Mouse (Mus musculus) common myeloid progenitor, adult 5-6 weeks (primary cell): ENCODE measurements around the gene Cd93. TPM values are rescaled to one million over a fixed set of nuclear protein-coding genes. Genes with fewer than 3 reads are reported as not detected.
A peak's percentile ranks its signal among the peaks of the same experiment; 100 is the strongest.

ENCODE experiments used
- ATAC-seq: replicated peaks from 2 replicates; pipeline ENCODE4 v1.8.0; 2016; ENCODE audit warnings: low read depth, mild to moderate bottlenecking, moderate TSS enrichment, inconsistent platforms; ENCODE audit not compliant: poor library complexity, severe bottlenecking
- total RNA-seq: library from RNA; stranded (forward); fragments of 200-1000, 187-1606 nt; gene quantifications from 2 replicates; pipeline ENCODE4 v1.2.3, GENCODE M21; 2017

The Cd93 gene
- total RNA-seq, 1 experiment from 2014 or later, result 118 TPM

DNA sequence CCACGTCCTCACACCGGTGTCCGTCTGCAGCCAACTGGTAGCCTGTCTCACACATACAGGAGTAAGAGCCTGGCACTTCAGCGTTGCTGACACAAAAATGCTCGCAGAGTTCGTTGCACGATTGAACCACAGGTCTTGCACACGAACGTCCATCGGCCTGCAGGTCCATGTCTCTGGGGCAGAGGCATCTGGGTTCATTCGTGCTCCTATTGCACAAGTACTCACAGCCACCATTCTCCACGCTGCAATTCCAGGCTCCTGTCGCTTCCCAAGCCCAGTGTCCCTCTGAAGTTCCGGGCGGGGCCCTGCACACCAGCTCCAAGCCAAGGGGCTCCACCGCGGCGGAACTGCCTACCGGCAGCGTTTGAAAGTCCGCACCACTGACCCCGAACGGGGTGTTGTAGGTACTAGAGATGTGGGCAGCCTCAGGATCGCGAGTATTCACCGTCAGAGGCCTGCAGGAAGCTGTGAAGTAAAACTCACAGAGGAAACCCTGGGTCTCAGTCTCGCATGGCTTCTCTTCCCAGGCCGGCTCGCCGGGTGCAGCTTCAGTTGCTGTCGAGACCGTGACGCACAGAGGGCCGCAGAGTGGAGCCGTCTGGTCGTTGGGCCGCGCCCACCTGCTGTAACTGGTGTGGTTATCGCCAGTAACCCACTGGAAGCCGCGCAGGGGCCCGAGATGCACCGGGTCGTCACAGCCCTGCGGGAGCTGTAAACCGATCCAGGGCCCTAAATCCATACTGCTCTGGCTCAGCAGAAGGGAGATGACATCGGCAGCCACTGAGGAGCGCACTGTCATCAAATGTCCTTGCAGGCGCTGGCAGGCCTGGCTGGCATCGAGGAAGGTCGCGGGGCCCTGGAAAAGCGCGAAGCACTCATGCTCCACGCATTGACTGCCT, 36.1 kb downstream of the Cd93 start:
- peak; percentile 46 for ATAC-seq

DNA sequence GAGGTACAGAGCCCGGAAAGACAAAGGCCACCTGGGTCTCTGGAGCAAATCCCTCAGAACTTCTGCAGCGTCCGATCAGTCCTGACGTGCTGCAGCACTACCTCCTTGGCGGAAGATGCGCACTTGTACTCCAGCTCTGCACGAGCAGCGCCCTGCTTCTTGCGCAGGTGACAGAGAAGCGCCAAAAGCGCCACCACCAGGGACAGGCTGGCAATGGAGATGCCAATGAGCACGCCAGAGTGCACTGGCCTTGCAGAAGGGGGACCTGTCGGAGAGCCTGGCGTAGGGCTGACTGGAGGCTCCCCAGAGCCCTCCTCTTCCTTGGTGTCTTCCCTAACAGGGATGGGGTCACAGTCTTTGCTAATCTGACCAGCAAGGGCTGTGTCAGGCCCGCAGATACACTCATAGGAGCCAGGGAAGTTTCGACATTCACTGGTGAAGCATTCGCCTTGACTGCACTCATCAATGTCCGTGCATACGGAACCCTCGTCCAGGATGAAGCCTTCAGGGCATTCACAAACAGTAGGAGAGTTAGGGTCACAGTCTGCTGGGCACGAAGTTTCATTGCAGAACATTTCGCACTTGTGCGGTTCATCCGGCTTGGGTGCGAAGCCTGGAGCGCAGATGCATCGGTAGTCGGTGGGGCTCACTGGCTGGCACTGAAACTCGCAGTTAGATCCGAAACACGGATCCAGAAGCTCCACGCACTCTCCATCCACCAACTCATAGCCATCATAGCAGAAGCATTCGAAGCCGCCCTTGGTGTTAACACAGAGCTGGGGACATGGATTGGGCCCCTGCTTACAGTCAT, 37.0 kb downstream of the Cd93 start:
- ATAC-seq, result peak; percentile 42

DNA sequence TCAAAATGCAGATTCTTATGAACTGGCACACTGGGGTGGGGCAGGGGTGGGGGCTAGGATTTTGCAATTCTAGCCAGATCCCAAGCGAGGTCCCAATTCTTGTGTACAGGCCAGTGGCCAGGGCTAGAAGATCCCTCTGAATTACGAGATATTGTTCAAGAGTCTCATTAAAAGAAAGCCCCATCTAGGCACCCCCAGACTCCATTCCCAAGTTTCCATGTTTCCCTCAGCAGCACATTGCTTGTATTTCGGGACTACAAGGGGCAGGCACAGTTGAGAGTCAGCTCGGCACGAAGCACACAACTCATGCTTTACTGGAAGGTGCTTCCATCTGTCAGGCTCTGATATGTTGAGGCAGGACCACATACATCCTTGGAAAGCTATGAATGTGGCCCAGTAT, 38.5 kb downstream of the Cd93 start:
- ATAC-seq, result no peak

DNA sequence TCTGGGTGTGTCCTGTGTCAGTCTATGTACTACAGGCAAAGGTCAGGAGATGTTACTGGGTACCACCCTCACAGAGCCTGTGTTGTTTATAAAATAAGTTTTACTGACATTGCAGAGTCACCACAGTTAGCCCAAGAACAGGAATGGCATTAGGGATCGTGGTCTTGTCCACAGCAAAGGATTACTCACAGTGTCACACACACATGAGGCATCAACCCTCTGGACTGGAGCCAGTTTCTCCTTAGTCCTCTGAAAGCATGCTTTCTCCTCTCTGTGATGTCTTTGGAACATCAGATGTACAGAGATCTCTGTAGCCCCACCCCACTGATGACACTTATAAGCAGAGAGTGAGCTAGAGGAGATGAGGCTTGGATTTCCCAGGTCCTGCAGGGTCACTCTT, 41.1 kb downstream of the Cd93 start:
- no peak for ATAC-seq

DNA sequence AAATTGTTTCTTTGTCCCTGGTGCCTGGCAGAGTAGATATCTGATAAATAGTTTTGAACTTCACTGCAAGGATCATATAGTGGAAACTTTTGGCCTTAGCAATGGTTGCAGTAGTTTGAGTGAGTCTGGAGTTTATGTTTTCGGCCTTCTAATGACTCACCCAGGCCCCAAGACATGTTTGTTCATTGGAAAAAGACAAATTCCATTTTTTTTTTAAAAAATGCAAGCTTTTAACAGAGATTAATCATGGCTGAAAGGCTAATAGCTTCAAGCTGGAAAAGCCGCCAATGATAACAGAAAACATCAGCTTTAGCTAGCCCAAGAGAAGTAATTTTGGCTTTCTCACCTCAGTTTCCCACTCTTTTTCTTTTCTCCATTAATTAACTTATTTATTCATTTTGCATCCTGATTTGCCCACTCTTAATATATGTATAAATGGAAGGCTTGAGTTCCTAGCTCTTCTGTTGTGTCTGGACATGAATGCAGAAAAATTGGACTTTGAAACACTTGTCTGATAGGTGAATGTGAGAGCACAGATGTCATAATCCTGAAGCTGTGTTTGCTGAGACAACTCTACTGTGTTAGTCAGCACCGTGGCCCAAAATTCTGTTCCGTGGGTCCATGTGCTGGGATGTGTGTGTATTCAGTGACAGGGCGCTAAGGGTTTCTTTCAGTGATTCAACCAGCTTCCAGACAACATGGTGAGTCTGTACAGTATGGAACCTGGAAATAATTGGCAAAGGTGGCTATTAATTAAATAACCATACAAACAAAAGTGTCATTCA, 44.3 kb downstream of the Cd93 start:
- no peak for ATAC-seq

DNA sequence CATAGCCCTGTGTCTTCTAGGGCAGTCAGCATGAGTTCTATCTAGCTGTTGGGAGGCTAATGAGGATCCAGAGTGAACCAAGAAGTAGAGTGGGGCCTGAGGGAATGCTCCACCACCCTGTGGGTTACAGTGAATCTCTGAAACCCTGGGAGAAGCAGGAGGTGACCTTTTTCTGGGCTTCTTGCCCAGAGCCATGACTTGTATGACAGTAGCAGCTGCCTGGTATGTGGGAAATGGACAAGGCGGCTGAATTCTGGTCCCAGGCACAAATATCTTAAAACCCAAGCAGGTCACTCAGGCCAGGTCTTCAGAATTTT, 45.6 kb downstream of the Cd93 start:
- ATAC-seq, result peak; percentile 6

DNA sequence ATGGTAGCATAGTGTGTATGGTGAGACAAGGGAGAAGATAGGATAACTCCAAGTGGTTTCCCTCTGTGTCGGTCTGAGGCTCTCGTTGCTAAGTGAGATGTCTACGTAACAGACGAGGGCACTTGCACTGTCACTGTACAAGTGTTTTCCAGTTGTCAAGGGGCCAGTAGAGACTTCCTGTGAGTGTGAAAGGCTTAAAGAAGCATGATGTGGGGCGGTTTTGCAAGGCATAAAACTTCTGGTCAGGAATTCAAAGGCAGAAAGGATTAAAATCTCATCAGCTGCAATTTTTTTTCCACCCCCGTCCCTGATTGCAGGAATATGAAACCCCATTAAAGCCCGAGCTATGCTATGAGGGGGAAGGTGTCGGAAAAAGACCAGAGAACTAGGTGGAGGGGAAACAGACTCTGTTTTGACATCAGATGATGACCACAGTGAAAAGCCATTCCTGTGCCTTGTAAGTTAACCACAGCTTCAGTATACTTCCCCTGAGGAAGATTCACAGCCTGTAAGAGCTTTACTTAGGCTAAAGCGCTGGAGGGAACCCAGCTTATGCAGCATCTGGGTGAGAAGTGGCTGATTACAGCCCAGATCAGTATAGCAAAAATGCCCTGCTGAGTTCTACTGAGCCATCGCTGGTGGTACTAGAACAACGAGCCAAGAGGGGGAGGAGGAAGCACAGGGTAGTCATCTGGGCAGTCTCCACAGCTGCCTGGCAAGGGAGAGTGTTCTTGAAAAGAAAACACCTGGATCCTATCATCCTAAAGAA, 46.2 kb downstream of the Cd93 start:
- ATAC-seq, result peak; percentile 63

DNA sequence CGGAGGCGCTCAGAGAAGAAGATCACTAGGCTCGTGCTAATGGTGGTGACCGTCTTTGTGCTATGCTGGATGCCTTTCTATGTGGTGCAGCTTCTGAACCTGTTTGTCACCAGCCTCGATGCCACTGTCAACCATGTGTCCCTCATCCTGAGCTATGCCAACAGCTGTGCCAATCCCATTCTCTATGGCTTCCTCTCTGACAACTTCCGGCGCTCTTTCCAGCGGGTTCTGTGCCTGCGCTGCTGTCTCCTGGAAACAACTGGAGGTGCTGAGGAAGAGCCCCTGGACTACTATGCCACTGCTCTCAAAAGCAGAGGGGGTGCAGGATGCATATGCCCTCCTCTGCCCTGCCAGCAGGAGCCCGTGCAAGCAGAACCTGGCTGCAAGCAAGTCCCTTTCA, 47.2 kb downstream of the Cd93 start:
- no peak for ATAC-seq

DNA sequence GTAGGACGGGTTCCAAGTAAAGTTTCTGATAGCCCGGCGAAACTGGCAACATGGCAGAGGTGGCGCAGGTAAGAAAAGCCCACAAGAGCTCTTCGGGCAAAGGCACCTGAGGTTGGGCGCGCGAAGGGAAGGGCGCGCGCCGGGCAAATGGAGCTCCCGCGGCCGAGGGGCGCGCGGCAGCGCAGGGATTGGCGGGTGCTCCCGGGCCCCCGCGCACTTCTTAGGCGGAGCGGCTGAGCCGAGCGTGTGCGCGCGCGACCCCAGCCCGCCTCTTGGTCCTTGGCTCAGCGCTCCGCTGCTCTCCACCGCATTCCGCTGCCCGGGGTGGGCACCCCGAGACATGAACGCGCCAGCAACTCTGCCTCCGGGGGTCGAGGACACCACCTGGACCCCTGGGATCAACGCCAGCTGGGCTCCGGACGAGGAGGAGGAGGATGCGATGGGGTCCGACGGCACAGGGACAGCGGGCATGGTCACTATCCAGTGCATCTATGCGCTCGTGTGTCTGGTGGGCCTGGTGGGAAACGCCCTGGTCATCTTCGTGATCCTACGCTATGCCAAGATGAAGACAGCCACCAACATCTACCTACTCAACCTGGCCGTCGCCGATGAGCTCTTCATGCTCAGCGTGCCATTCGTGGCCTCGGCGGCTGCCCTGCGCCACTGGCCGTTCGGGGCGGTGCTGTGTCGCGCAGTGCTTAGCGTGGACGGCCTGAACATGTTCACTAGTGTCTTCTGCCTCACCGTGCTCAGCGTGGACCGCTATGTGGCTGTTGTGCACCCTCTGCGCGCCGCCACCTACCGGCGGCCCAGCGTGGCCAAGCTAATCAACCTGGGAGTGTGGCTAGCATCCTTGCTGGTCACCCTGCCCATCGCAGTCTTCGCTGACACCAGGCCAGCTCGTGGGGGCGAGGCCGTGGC, 48.0 kb downstream of the Cd93 start, which contains the start of gene Sstr4:
TSS of gene Sstr4 (plus strand) at position 214 of the 921 bp plus-strand sequence.
- ATAC-seq, result peak; percentile 24

DNA sequence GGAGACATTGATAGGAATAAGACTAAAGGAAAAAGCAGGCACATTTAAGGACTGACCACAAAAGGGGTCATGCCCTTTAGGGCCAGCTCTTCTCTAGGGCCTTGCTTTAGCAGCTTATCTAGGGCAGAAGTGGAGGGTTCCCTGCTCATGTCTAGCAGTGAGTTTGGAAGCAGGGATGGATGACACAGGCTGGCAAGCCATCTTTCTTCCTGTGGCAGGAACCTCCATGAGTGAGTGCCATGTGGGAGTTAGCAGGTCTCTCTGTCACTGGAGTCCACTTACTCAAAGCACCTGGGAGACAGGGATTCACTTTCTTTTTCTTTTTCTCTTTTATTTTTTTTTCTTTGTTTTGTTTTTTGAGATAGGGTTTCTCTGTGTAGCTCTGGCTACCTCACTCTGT, 49.5 kb downstream of the Cd93 start:
- no peak for ATAC-seq

DNA sequence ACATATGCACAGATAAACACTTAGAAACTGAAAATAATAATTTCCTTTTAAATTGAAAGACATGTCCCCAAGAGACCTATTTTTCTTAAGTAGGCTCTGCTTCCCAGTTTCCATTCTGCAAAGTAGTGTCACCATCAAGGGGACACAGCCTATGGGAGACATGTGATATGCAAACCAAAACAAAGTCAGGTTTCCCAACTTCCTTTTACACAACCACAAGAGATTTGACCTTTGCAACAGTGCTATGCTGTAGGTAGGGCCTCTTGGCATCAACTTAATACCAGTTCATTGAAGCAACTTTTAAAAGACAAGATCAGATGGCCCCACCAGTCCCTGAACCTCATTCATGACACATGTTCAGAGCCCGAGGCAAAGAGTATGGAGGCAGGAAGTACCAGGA, 50.2 kb downstream of the Cd93 start:
- ATAC-seq, result peak; percentile 37

DNA sequence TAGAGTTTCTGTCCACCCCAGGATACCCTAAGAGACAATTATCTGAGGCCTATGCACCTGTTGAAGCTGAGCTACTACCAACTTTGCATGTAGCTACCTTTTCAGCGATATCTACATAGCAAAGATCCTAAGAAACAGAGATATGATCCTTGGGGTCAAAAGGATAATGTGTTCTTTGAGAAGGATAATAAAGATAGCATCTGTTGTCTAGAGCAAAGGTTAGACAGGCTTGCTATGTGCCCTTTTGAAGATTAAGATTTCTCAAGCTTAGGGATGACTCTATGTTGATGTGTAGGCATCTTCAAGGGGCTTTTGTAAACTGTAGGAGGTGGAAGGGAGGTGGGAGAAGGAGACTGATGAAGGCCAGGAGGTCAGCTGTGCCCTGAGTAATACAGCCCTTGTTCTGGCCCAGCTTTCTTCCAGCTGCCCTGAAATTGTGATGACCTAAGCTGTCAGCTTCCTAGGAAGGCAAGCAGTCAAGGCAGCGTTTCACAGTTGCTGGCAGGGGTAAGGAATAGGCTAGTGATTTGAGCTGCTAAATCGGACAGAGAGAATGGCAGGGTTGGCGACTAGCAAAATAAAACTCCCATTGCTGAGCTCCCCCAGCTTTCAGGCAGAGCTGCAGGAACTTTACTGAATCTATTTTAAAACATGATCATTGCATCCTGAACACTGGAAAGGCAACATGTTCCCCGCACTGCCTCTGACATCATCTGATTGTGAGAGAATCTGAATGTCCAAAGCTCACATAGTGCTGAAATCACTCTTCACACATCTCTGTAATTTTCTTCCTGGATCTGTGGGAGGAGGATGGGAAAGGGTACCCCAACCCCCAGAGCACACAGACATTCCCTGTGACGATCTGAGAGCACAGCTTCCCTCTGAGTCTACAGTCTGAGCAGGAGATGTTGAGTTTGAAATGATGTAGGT, 55.4 kb downstream of the Cd93 start:
- no peak for ATAC-seq

DNA sequence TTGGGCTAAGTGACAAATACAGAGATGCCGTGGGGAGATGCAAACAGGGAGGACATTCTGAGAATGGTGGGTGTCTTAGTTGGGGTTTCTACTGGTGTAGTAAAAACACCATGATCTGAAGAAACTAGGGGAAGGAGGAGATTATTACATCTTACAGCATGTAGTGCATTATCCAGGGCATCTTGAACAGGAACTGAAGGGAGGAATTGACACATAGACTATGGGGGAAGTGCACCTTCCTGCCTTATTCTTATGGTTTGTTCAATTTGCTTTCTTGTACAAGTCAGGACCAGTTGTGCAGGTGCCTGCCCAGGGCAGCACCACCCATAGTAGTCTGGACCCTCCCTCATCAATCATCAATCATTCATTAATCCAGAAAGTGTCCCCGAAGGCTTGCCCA, 56.4 kb downstream of the Cd93 start:
- ATAC-seq, result no peak

Other genes starting within 250 kb of the Cd93 start
- gene Sstr4, start 48.2 kb downstream of the Cd93 start, total RNA-seq, result not detected in 2 replicates
- gene Thbd, start 35.4 kb downstream of the Cd93 start, total RNA-seq, result 5.6 and 5.8 TPM in 2 replicates
- 34.9 and 40.3 TPM in 2 replicates for gene Nxt1, start 229.0 kb upstream of the Cd93 start, total RNA-seq
- gene Gzf1, start 237.5 kb upstream of the Cd93 start, total RNA-seq, result 14.1 and 20.6 TPM in 2 replicates